Mouse (Mus musculus): ENCODE measurements around the gene Sp3. TPM values are rescaled to one million over a fixed set of nuclear protein-coding genes. Genes with fewer than 3 reads are reported as not detected.
A peak's percentile ranks its signal among the peaks of the same experiment; 100 is the strongest.

Gene Sp3
- polyA plus RNA-seq, 1 experiment = 8.8 TPM

DNA sequence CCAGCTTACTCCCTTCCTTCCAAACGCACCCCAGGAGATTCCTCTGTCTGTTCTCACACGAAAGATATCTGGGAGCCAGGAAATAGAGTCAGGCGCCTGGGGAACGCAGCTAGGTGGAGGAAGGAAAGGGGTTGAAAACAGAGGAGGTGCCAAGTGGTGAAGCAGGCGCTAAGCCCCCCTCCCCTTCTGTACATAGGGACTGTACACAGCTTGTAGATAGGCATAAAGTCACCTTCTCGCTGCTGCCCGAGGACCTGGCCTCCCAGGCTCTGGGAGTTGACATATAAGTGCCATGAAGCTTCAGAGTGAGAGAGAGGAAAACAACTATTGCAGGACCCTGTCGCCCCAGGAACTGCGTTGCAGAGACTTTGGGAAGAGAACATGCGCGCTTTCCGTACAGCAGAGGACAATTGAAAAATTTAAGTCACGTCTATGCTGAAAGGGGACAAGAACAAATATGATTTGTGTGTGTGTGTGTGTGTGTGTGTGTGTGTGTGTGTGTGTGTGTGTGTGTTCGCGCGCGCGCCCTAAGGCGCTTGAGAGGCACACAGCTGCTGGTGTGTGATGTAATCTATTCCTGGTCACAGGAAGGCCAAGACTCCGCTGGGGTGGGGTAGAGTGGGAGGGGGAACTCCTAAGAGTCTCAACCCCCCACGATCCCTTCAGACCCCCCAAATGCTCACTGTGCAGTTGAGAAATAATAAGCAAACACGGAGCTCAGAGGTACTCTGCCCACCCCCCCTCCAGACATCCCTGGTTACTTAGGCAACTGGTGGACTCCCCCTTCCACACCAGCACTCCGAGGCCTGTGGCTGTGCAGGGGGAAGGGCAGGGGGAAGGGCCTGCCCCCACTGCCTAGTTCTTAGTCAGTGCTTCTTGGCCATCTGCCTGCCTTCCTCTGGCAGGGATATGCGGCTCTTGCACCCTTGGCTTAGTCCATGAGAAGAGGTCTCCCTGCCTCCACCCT is 23.8 kb upstream of the Sp3 start:
- Histone ChIP-seq H3ac (ENCODE audit: control insufficient read depth, insufficient read length, low read depth) (peak overlapping the region; percentile 16), H3K79me2 (ENCODE audit: control insufficient read depth, insufficient read depth) (no peaks in the 10 kb centered on the region), H3K27me3 (ENCODE audit: control insufficient read depth, insufficient read depth, insufficient read length) (no peaks in the 10 kb centered on the region), H3K36me3 (ENCODE audit: control insufficient read depth, insufficient read depth) (no peaks in the 10 kb centered on the region), H3K79me3 (ENCODE audit: low read depth) (no peaks in the 10 kb centered on the region), H3K4me3 (ENCODE audit: insufficient read depth, poor library complexity, severe bottlenecking) (no peak overlapping the region)
- peak; percentile 3 for TF ChIP-seq MYOD1 (IDR thresholded peaks at IDR 0.05; ENCODE audit: control insufficient read depth, insufficient read length, low read depth)
- no peak for TF ChIP-seq MYOG (IDR thresholded peaks at IDR 0.05; ENCODE audit: control insufficient read depth, extremely low read depth, insufficient read length)
- TF ChIP-seq CEBPB (IDR thresholded peaks at IDR 0.05; ENCODE audit: low read depth) = peak; percentile 16

DNA sequence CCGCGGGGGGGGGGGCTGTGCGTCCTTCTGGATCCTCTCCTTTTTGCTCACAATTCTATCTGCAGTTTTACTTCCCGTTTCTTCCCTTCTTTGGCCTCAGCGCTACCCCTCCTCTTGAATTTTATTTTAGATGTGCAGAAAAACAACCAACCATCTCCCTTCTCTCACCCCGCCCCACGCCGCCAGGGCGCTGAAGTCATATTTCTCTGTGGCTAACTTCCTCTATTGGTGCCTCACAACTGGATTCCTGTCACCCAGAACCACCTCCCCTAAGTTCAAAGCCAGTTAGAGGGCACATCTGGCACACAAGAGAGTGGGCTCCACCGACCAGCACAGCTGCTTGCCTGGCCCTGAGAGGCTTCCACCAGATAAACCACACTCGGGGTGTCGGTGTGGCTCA is 22.8 kb upstream of the Sp3 start:
- Histone ChIP-seq H3K36me3 (ENCODE audit: control insufficient read depth, insufficient read depth) (no peaks in the 10 kb centered on the region), H3ac (ENCODE audit: control insufficient read depth, insufficient read length, low read depth) (no peak overlapping the region), H3K4me3 (ENCODE audit: insufficient read depth, poor library complexity, severe bottlenecking) (no peak overlapping the region), H3K79me3 (ENCODE audit: low read depth) (no peaks in the 10 kb centered on the region), H3K79me2 (ENCODE audit: control insufficient read depth, insufficient read depth) (no peaks in the 10 kb centered on the region), H3K27me3 (ENCODE audit: control insufficient read depth, insufficient read depth, insufficient read length) (no peaks in the 10 kb centered on the region)
- TF ChIP-seq FOSL1 (IDR thresholded peaks at IDR 0.05; ENCODE audit: insufficient read depth, low read length, poor library complexity, severe bottlenecking) (no peak), MYOD1 (IDR thresholded peaks at IDR 0.05; ENCODE audit: control insufficient read depth, insufficient read length, low read depth) (no peak), CEBPB (IDR thresholded peaks at IDR 0.05; ENCODE audit: low read depth) (no peak), MAX (IDR thresholded peaks at IDR 0.05) (no peak), USF1 (IDR thresholded peaks at IDR 0.05; ENCODE audit: low read depth) (no peak), MYOG (IDR thresholded peaks at IDR 0.05; ENCODE audit: control insufficient read depth, extremely low read depth, insufficient read length) (no peak), CTCF (IDR thresholded peaks at IDR 0.05; ENCODE audit: control insufficient read depth, insufficient read depth, insufficient read length) (no peak)

DNA sequence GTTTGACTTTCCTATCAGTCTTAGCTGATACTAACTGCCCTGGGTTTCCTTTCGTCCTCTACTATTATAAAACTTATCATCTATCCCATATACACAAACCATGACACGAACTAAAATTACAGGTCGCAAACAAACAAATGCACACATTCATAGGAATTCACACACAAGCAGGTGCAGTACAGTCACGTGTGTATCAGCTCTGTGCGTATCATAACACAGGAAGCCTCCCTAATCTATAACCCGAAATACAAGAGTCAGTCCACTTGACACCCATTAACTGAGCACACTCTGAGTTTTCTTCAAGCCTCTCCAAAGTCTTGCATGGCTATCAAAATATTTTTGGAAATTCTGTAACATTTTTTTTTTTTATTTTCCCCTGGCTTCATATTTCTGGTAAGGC is 22.2 kb upstream of the Sp3 start:
- H3K79me2 ChIP-seq (ENCODE audit: control insufficient read depth, insufficient read depth) = no peaks in the 10 kb centered on the region
- no peaks in the 10 kb centered on the region for H3K36me3 ChIP-seq (ENCODE audit: control insufficient read depth, insufficient read depth)
- no peaks in the 10 kb centered on the region for H3K27me3 ChIP-seq (ENCODE audit: control insufficient read depth, insufficient read depth, insufficient read length)
- no peak overlapping the region for H3K4me3 ChIP-seq (ENCODE audit: insufficient read depth, poor library complexity, severe bottlenecking)
- TF ChIP-seq CTCF (IDR thresholded peaks at IDR 0.05; ENCODE audit: control insufficient read depth, insufficient read depth, insufficient read length) (no peak), MYOD1 (IDR thresholded peaks at IDR 0.05; ENCODE audit: control insufficient read depth, insufficient read length, low read depth) (no peak), USF1 (IDR thresholded peaks at IDR 0.05; ENCODE audit: low read depth) (no peak), MAX (IDR thresholded peaks at IDR 0.05) (no peak), CEBPB (IDR thresholded peaks at IDR 0.05; ENCODE audit: low read depth) (no peak)
- no peak overlapping the region for H3ac ChIP-seq (ENCODE audit: control insufficient read depth, insufficient read length, low read depth)
- no peaks in the 10 kb centered on the region for H3K79me3 ChIP-seq (ENCODE audit: low read depth)

DNA sequence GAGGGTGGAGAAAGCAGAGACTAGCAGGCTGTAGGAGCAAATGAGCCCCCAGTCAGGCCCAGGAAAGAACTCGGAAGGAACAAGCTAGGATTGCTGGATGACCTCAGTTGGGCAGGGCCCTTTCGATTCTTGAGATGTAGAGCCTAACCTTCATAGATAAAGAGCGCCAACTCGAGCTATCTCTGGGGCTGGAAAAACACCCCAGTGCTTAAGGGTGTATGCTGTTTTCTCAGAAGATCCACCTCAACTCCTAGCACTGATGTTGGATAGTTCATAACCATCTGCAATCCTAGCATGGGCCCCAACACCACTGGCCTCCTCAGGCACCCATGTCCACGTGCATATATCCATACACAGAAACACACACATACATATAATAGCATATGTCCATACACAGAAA is 21.7 kb upstream of the Sp3 start:
- Histone ChIP-seq H3K4me3 (ENCODE audit: insufficient read depth, poor library complexity, severe bottlenecking) (no peak overlapping the region), H3K79me3 (ENCODE audit: low read depth) (no peaks in the 10 kb centered on the region), H3ac (ENCODE audit: control insufficient read depth, insufficient read length, low read depth) (no peak overlapping the region), H3K27me3 (ENCODE audit: control insufficient read depth, insufficient read depth, insufficient read length) (no peaks in the 10 kb centered on the region), H3K36me3 (ENCODE audit: control insufficient read depth, insufficient read depth) (no peaks in the 10 kb centered on the region), H3K79me2 (ENCODE audit: control insufficient read depth, insufficient read depth) (no peaks in the 10 kb centered on the region)
- TF ChIP-seq MYOG (IDR thresholded peaks at IDR 0.05; ENCODE audit: control insufficient read depth, extremely low read depth, insufficient read length) (no peak), USF1 (IDR thresholded peaks at IDR 0.05; ENCODE audit: low read depth) (no peak), CTCF (IDR thresholded peaks at IDR 0.05; ENCODE audit: control insufficient read depth, insufficient read depth, insufficient read length) (no peak)

DNA sequence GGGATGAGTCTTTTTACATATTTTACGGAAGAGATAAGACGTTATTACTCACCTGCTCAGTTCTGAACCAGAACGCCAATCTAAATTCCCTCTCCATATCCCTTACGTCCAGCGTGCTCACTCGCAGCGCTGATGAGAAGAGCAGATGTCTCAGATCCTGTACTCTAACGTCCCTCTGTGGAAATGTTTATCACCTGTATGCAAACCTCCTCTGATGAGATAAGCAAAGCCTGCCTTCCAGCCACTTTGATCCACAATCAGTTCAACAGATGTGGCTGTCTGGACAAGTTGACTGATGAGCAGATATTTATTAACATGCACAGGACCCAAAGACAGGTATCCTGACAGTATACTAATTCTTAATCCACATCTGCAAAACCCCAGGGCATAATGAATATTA is 19.9 kb upstream of the Sp3 start:
- Histone ChIP-seq H3K79me2 (ENCODE audit: control insufficient read depth, insufficient read depth) (no peaks in the 10 kb centered on the region), H3K4me3 (ENCODE audit: insufficient read depth, poor library complexity, severe bottlenecking) (no peak overlapping the region), H3K27me3 (ENCODE audit: control insufficient read depth, insufficient read depth, insufficient read length) (no peaks in the 10 kb centered on the region), H3K79me3 (ENCODE audit: low read depth) (no peaks in the 10 kb centered on the region), H3ac (ENCODE audit: control insufficient read depth, insufficient read length, low read depth) (no peak overlapping the region), H3K36me3 (ENCODE audit: control insufficient read depth, insufficient read depth) (no peaks in the 10 kb centered on the region)
- no peak for TF ChIP-seq USF1 (IDR thresholded peaks at IDR 0.05; ENCODE audit: low read depth)
- no peak for TF ChIP-seq CEBPB (IDR thresholded peaks at IDR 0.05; ENCODE audit: low read depth)
- TF ChIP-seq FOSL1 (IDR thresholded peaks at IDR 0.05; ENCODE audit: insufficient read depth, low read length, poor library complexity, severe bottlenecking) = no peak
- TF ChIP-seq MYOD1 (IDR thresholded peaks at IDR 0.05; ENCODE audit: control insufficient read depth, insufficient read length, low read depth) = no peak
- no peak for TF ChIP-seq CTCF (IDR thresholded peaks at IDR 0.05; ENCODE audit: control insufficient read depth, insufficient read depth, insufficient read length)
- no peak for TF ChIP-seq MYOG (IDR thresholded peaks at IDR 0.05; ENCODE audit: control insufficient read depth, extremely low read depth, insufficient read length)
- TF ChIP-seq MAX (IDR thresholded peaks at IDR 0.05) = no peak

DNA sequence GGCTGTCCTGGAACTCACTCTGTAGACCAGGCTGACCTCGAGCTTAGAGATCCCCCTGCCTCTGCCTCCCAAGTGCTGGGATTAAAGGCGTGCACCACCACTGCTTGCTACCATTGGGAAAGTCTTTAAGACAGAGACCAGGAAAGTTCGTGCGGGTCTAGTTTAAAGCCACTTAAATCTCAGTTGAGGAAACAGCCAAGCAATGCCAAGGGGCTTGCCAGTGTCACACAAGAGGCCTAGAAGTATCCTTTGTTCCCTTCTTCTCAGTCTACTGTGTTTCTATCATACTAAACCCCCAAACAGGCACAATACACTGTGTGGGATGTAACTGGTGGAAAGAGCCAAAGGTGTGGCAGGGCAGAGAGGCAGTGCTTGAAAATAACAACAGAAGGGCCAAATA is 17.3 kb upstream of the Sp3 start:
- no peaks in the 10 kb centered on the region for H3K79me2 ChIP-seq (ENCODE audit: control insufficient read depth, insufficient read depth)
- no peak overlapping the region for H3ac ChIP-seq (ENCODE audit: control insufficient read depth, insufficient read length, low read depth)
- no peaks in the 10 kb centered on the region for H3K36me3 ChIP-seq (ENCODE audit: control insufficient read depth, insufficient read depth)
- H3K4me3 ChIP-seq (ENCODE audit: insufficient read depth, poor library complexity, severe bottlenecking) = no peak overlapping the region
- no peaks in the 10 kb centered on the region for H3K27me3 ChIP-seq (ENCODE audit: control insufficient read depth, insufficient read depth, insufficient read length)
- TF ChIP-seq MAX (IDR thresholded peaks at IDR 0.05) (no peak), MYOD1 (IDR thresholded peaks at IDR 0.05; ENCODE audit: control insufficient read depth, insufficient read length, low read depth) (no peak), MYOG (IDR thresholded peaks at IDR 0.05; ENCODE audit: control insufficient read depth, extremely low read depth, insufficient read length) (no peak), CEBPB (IDR thresholded peaks at IDR 0.05; ENCODE audit: low read depth) (no peak), FOSL1 (IDR thresholded peaks at IDR 0.05; ENCODE audit: insufficient read depth, low read length, poor library complexity, severe bottlenecking) (no peak)
- H3K79me3 ChIP-seq (ENCODE audit: low read depth) = no peaks in the 10 kb centered on the region

All from C2C12 (cell line).